Mouse (Mus musculus): ENCODE measurements around the gene Ccdc121. TPM values are rescaled to one million over a fixed set of nuclear protein-coding genes. Genes with fewer than 3 reads are reported as not detected.
A peak's percentile ranks its signal among the peaks of the same experiment; 100 is the strongest.

Gene Ccdc121
- polyA plus RNA-seq, 1 experiment from 2014 or later = 0.51 TPM

DNA sequence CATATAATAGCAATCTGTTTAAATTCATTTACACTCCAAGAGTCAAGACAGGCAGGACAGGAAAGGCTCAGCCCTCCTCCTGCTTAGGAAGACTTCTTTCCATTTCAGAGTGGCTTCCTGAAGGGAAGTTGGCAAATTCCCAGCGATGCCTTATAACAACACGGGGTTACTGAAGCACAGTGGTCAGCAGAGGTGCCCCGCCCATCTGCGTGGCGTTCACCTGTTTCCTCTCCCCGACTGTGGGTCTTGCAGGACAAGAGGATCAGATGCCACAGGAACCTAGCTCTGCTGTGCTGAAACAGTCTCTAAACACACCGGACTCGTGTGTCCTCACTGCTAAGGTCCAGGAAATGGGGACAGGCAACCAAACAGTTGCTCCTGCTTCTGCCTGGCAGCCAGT is 5.9 kb downstream of the Ccdc121 start:
- Histone ChIP-seq H3K4me3 (ENCODE audit: control insufficient read depth in 1 of 2, insufficient read depth in 1 of 2, low read depth in 1 of 2, low read length in 2 of 2) (no peak overlapping the region), H3K27ac (replicated peaks in 1 of 2; ENCODE audit: control insufficient read depth in 1 of 2, insufficient read depth in 1 of 2, low read depth in 2 of 2, low read length in 2 of 2) (peak overlapping the region; percentile 31 to 61; a peak in 3 of 4 replicates), H3K9me3 (ENCODE audit: control insufficient read depth, low read length) (no peaks in the 10 kb centered on the region), H3K36me3 (ENCODE audit: control insufficient read depth, insufficient read depth, low read length) (no peaks in the 10 kb centered on the region), H3K27me3 (ENCODE audit: control insufficient read depth, insufficient read depth, low read length) (no peaks in the 10 kb centered on the region), H3K4me1 (ENCODE audit: control insufficient read depth in 2 of 2, insufficient read depth in 2 of 2, low read length in 2 of 2) (no peaks in the 10 kb centered on the region), H3K9ac (ENCODE audit: low read length) (no peak overlapping the region), H3K4me2 (ENCODE audit: low read length) (no peak overlapping the region)
- ATAC-seq (ENCODE audit: insufficient number of reproducible peaks, insufficient read depth, low FRiP score, low read depth) = peak; percentile 64; the same call in 1 of the 2 replicates
- WGBS = 49% methylated on average over 8 of the region's 8 CpGs

DNA sequence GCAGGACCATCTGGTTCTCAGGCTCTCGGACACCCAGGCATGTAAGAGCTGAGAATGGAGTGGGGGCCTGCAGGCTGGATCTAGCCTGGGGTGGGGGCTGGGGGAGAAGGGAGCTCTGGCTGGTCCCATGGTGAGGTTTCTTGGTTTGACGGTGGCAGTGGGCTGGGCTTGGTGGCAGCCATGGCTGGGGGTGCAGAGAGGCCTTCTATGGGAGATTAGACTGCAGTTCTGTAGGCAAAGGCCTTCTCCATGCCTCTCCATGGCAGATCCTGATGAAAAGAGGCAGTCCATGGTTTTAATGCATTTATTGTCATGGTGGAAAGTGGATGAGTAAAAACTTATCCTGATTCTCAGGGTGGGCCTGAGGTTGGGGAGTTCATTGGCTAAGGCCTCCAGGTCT is 7.8 kb downstream of the Ccdc121 start:
- Histone ChIP-seq H3K36me3 (ENCODE audit: control insufficient read depth, insufficient read depth, low read length) (no peaks in the 10 kb centered on the region), H3K9ac (ENCODE audit: low read length) (no peak overlapping the region), H3K9me3 (ENCODE audit: control insufficient read depth, low read length) (no peaks in the 10 kb centered on the region), H3K27me3 (ENCODE audit: control insufficient read depth, insufficient read depth, low read length) (no peaks in the 10 kb centered on the region), H3K4me2 (ENCODE audit: low read length) (no peak overlapping the region), H3K4me1 (ENCODE audit: control insufficient read depth in 2 of 2, insufficient read depth in 2 of 2, low read length in 2 of 2) (no peaks in the 10 kb centered on the region), H3K4me3 (ENCODE audit: control insufficient read depth in 1 of 2, insufficient read depth in 1 of 2, low read depth in 1 of 2, low read length in 2 of 2) (no peak overlapping the region), H3K27ac (replicated peaks in 1 of 2; ENCODE audit: control insufficient read depth in 1 of 2, insufficient read depth in 1 of 2, low read depth in 2 of 2, low read length in 2 of 2) (no peak overlapping the region)
- no peak for ATAC-seq (ENCODE audit: insufficient number of reproducible peaks, insufficient read depth, low FRiP score, low read depth)
- WGBS = 83% methylated on average over 2 of the region's 2 CpGs

- H3K9ac ChIP-seq (ENCODE audit: low read length) = no peak overlapping the region
- no peaks in the 10 kb centered on the region for H3K9me3 ChIP-seq (ENCODE audit: control insufficient read depth, low read length)
- no peak overlapping the region for H3K27ac ChIP-seq (replicated peaks in 1 of 2; ENCODE audit: control insufficient read depth in 1 of 2, insufficient read depth in 1 of 2, low read depth in 2 of 2, low read length in 2 of 2)
- H3K4me2 ChIP-seq (ENCODE audit: low read length) = no peak overlapping the region
- no peaks in the 10 kb centered on the region for H3K4me1 ChIP-seq (ENCODE audit: control insufficient read depth in 2 of 2, insufficient read depth in 2 of 2, low read length in 2 of 2)
- H3K4me3 ChIP-seq (ENCODE audit: control insufficient read depth in 1 of 2, insufficient read depth in 1 of 2, low read depth in 1 of 2, low read length in 2 of 2) = no peak overlapping the region
- no peaks in the 10 kb centered on the region for H3K36me3 ChIP-seq (ENCODE audit: control insufficient read depth, insufficient read depth, low read length)
- no peaks in the 10 kb centered on the region for H3K27me3 ChIP-seq (ENCODE audit: control insufficient read depth, insufficient read depth, low read length)
- 76% methylated on average over 5 of the region's 5 CpGs for WGBS
- ATAC-seq (ENCODE audit: insufficient number of reproducible peaks, insufficient read depth, low FRiP score, low read depth) = no peak
Measured at GRCm38 (mm10) chr1:181484696-181485095, 26.6 kb downstream of the Ccdc121 start.

- no peaks in the 10 kb centered on the region for H3K4me1 ChIP-seq (ENCODE audit: control insufficient read depth in 2 of 2, insufficient read depth in 2 of 2, low read length in 2 of 2)
- H3K27ac ChIP-seq (replicated peaks in 1 of 2; ENCODE audit: control insufficient read depth in 1 of 2, insufficient read depth in 1 of 2, low read depth in 2 of 2, low read length in 2 of 2) = no peak overlapping the region
- WGBS = 67% methylated on average over 6 of the region's 6 CpGs
- ATAC-seq (ENCODE audit: insufficient number of reproducible peaks, insufficient read depth, low FRiP score, low read depth) = no peak
- no peak overlapping the region for H3K9ac ChIP-seq (ENCODE audit: low read length)
- no peak overlapping the region for H3K4me2 ChIP-seq (ENCODE audit: low read length)
- no peak overlapping the region for H3K4me3 ChIP-seq (ENCODE audit: control insufficient read depth in 1 of 2, insufficient read depth in 1 of 2, low read depth in 1 of 2, low read length in 2 of 2)
- H3K36me3 ChIP-seq (ENCODE audit: control insufficient read depth, insufficient read depth, low read length) = no peaks in the 10 kb centered on the region
- peaks cover 3% of the 10 kb centered on the region for H3K9me3 ChIP-seq (ENCODE audit: control insufficient read depth, low read length)
- H3K27me3 ChIP-seq (ENCODE audit: control insufficient read depth, insufficient read depth, low read length) = no peaks in the 10 kb centered on the region
Measured at GRCm38 (mm10) chr1:181476557-181476956, 34.7 kb downstream of the Ccdc121 start.

GRCm38 (mm10) chr1:181476141-181476540 is 35.1 kb downstream of the Ccdc121 start:
- Histone ChIP-seq H3K9ac (ENCODE audit: low read length) (no peak overlapping the region), H3K36me3 (ENCODE audit: control insufficient read depth, insufficient read depth, low read length) (no peaks in the 10 kb centered on the region), H3K4me1 (ENCODE audit: control insufficient read depth in 2 of 2, insufficient read depth in 2 of 2, low read length in 2 of 2) (no peaks in the 10 kb centered on the region), H3K4me2 (ENCODE audit: low read length) (no peak overlapping the region), H3K27me3 (ENCODE audit: control insufficient read depth, insufficient read depth, low read length) (no peaks in the 10 kb centered on the region), H3K4me3 (ENCODE audit: control insufficient read depth in 1 of 2, insufficient read depth in 1 of 2, low read depth in 1 of 2, low read length in 2 of 2) (no peak overlapping the region), H3K27ac (replicated peaks in 1 of 2; ENCODE audit: control insufficient read depth in 1 of 2, insufficient read depth in 1 of 2, low read depth in 2 of 2, low read length in 2 of 2) (no peak overlapping the region), H3K9me3 (ENCODE audit: control insufficient read depth, low read length) (peaks cover 7% of the 10 kb centered on the region)
- 68% methylated on average over 8 of the region's 8 CpGs for WGBS
- ATAC-seq (ENCODE audit: insufficient number of reproducible peaks, insufficient read depth, low FRiP score, low read depth) = no peak

- WGBS = 77% methylated on average over 8 of the region's 8 CpGs
- Histone ChIP-seq H3K4me3 (ENCODE audit: control insufficient read depth in 1 of 2, insufficient read depth in 1 of 2, low read depth in 1 of 2, low read length in 2 of 2) (no peak overlapping the region), H3K36me3 (ENCODE audit: control insufficient read depth, insufficient read depth, low read length) (no peaks in the 10 kb centered on the region), H3K4me1 (ENCODE audit: control insufficient read depth in 2 of 2, insufficient read depth in 2 of 2, low read length in 2 of 2) (peaks cover 14 to 15% of the 10 kb centered on the region in 2 experiments), H3K9ac (ENCODE audit: low read length) (no peak overlapping the region), H3K4me2 (ENCODE audit: low read length) (no peak overlapping the region), H3K9me3 (ENCODE audit: control insufficient read depth, low read length) (peaks cover 12% of the 10 kb centered on the region), H3K27ac (replicated peaks in 1 of 2; ENCODE audit: control insufficient read depth in 1 of 2, insufficient read depth in 1 of 2, low read depth in 2 of 2, low read length in 2 of 2) (no peak overlapping the region), H3K27me3 (ENCODE audit: control insufficient read depth, insufficient read depth, low read length) (no peaks in the 10 kb centered on the region)
- ATAC-seq (ENCODE audit: insufficient number of reproducible peaks, insufficient read depth, low FRiP score, low read depth) = no peak
Measured at GRCm38 (mm10) chr1:181469415-181469814, 41.8 kb downstream of the Ccdc121 start.

DNA sequence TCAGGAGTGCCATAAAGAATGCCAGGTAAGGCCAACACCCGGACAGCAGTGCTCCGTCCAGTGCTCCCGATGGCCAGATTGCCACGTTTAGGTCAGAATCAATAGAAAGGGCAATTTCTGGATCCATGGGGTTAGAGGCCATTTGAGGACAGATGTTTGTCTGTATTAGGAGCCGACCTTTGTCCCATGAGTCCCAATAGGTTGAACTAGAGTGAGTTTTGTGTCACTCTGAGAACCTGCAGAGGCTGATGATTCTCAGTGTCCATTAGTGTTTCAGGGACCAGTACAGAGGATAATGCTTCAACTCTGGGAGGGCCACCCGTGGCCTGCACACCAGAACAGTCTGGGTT is 44.0 kb downstream of the Ccdc121 start:
- H3K27ac ChIP-seq (replicated peaks in 1 of 2; ENCODE audit: control insufficient read depth in 1 of 2, insufficient read depth in 1 of 2, low read depth in 2 of 2, low read length in 2 of 2) = peak overlapping the region in 1 of 2 experiments; percentile 65; a peak in 2 of 4 replicates
- no peak for ATAC-seq (ENCODE audit: insufficient number of reproducible peaks, insufficient read depth, low FRiP score, low read depth)
- peaks cover 14 to 15% of the 10 kb centered on the region in 2 experiments for H3K4me1 ChIP-seq (ENCODE audit: control insufficient read depth in 2 of 2, insufficient read depth in 2 of 2, low read length in 2 of 2)
- H3K36me3 ChIP-seq (ENCODE audit: control insufficient read depth, insufficient read depth, low read length) = no peaks in the 10 kb centered on the region
- H3K27me3 ChIP-seq (ENCODE audit: control insufficient read depth, insufficient read depth, low read length) = no peaks in the 10 kb centered on the region
- no peak overlapping the region for H3K9ac ChIP-seq (ENCODE audit: low read length)
- 87% methylated on average over 6 of the region's 6 CpGs for WGBS
- peak overlapping the region; percentile 49 for H3K4me2 ChIP-seq (ENCODE audit: low read length)
- peaks cover 12% of the 10 kb centered on the region for H3K9me3 ChIP-seq (ENCODE audit: control insufficient read depth, low read length)
- no peak overlapping the region for H3K4me3 ChIP-seq (ENCODE audit: control insufficient read depth in 1 of 2, insufficient read depth in 1 of 2, low read depth in 1 of 2, low read length in 2 of 2)

DNA sequence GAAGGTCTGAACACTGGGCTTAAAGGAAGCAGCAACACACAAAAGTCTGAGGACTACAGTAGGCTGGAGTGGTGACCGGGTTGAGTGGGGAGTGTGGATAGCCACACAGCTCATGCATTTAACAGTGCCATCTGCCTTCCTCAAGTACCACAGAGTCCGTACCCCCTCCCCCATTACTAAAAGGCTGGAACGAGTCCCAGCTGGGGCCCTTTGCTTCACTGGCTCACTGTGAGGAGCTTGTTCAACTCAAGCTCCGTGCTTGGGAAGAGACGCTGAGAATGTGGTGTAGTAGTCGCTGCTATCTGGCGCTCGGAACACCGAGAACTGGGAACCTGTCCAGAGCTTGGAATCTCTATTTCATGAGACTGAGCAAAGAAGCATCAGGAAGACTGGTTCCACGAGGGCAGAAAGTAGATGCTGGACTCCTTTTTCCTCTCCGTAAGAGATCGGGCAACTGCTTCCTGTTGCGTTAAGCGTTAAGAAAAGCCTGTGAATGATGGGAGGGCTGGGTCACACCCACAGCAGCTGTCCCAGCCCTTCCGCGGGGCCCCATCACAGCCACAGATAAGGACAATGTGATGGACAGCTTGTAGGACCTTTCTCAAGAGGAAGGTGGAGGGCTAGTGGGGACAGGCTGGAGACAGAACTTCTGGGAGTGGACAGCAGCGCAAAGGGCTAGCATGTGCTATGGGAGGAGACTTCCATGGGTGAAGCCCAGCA is 44.5 kb downstream of the Ccdc121 start:
- peaks cover 14 to 16% of the 10 kb centered on the region in 2 experiments for H3K4me1 ChIP-seq (ENCODE audit: control insufficient read depth in 2 of 2, insufficient read depth in 2 of 2, low read length in 2 of 2)
- H3K9me3 ChIP-seq (ENCODE audit: control insufficient read depth, low read length) = peaks cover 11% of the 10 kb centered on the region
- H3K36me3 ChIP-seq (ENCODE audit: control insufficient read depth, insufficient read depth, low read length) = no peaks in the 10 kb centered on the region
- H3K27ac ChIP-seq (replicated peaks in 1 of 2; ENCODE audit: control insufficient read depth in 1 of 2, insufficient read depth in 1 of 2, low read depth in 2 of 2, low read length in 2 of 2) = peak overlapping the region; percentile 48 to 65
- ATAC-seq (ENCODE audit: insufficient number of reproducible peaks, insufficient read depth, low FRiP score, low read depth) = peak; percentile 55; the same call in 1 of the 2 replicates
- whole genome bisulfite sequencing = 15% methylated on average over 17 of the region's 17 CpGs
- peak overlapping the region; percentile 49 for H3K4me2 ChIP-seq (ENCODE audit: low read length)
- peak overlapping the region; percentile 1 to 10; a peak in 1 of 4 replicates for H3K4me3 ChIP-seq (ENCODE audit: control insufficient read depth in 1 of 2, insufficient read depth in 1 of 2, low read depth in 1 of 2, low read length in 2 of 2)
- H3K9ac ChIP-seq (ENCODE audit: low read length) = no peak overlapping the region
- H3K27me3 ChIP-seq (ENCODE audit: control insufficient read depth, insufficient read depth, low read length) = no peaks in the 10 kb centered on the region

Data from heart, embryonic 14.5 days (tissue).